Mouse (Mus musculus) MEL (cell line): ENCODE data around the gene Pcnx2. TPM values are rescaled to one million over a fixed set of nuclear protein-coding genes. Genes with fewer than 3 reads are reported as not detected.

Source experiments
- DNase-seq: peaks from one replicate; pipeline ENCODE4 v3.0.0; 2011; ENCODE audit warnings: low read depth, low spot score
- H3K27ac ChIP-seq: 2 replicates; pipeline ENCODE4 v1.5.1; 2012; ENCODE audit warnings: low read depth, mild to moderate bottlenecking, control low read depth, low read length, moderate library complexity; ENCODE audit not compliant: control insufficient read depth
- H3K27me3 ChIP-seq, 2 experiments: fragments of 150-350 bp in 1 of 2; sonication (generic) in 1 of 2; 2 replicates each; pipeline ENCODE4 v1.6.1; 2012; ENCODE audit warnings: low read length in 2 of 2, mild to moderate bottlenecking in 2 of 2, improper control_type of control experiment in 1 of 2, moderate library complexity in 1 of 2; ENCODE audit not compliant: insufficient read depth in 2 of 2, control insufficient read depth in 1 of 2
- H3K36me3 ChIP-seq, 2 experiments: 2 replicates each; pipeline ENCODE4 v1.6.1; 2012 to 2014; ENCODE audit warnings: low read length in 2 of 2, improper control_type of control experiment in 1 of 2, inconsistent platforms in 1 of 2, mild to moderate bottlenecking in 1 of 2; ENCODE audit not compliant: insufficient read depth in 2 of 2, control insufficient read depth in 1 of 2
- H3K4me1 ChIP-seq, 2 experiments: fragments of 150-350 bp in 1 of 2; sonication (generic) in 1 of 2; 2 replicates each; pipeline ENCODE4 v1.6.1; 2012; ENCODE audit warnings: low read length in 2 of 2, improper control_type of control experiment in 1 of 2, mild to moderate bottlenecking in 1 of 2; ENCODE audit not compliant: insufficient read depth in 2 of 2, control insufficient read depth in 1 of 2
- H3K4me3 ChIP-seq, 2 experiments: fragments of 150-350 bp in 1 of 2; sonication (generic) in 1 of 2; 2 replicates each; pipeline ENCODE4 v1.5.1; 2012; ENCODE audit warnings: low read depth in 2 of 2, low read length in 2 of 2, mild to moderate bottlenecking in 2 of 2, moderate library complexity in 2 of 2, control low read depth in 1 of 2, improper control_type of control experiment in 1 of 2; ENCODE audit not compliant: control insufficient read depth in 1 of 2, insufficient read depth in 1 of 2
- H3K79me2 ChIP-seq: 2 replicates; pipeline ENCODE4 v1.6.1; 2012; ENCODE audit warnings: mild to moderate bottlenecking, low read length, moderate library complexity; ENCODE audit not compliant: control insufficient read depth, poor library complexity, insufficient read depth
- H3K9ac ChIP-seq: 2 replicates; pipeline ENCODE4 v1.6.1; 2012; ENCODE audit warnings: low read depth, mild to moderate bottlenecking, control low read depth, low read length, moderate library complexity; ENCODE audit not compliant: control insufficient read depth, poor library complexity, severe bottlenecking
- H3K9me3 ChIP-seq: fragments of 150-350 bp; sonication (generic); replicated peaks from 2 replicates; pipeline ENCODE4 v1.6.1; 2012; ENCODE audit warnings: mild to moderate bottlenecking, low read length, improper control_type of control experiment, moderate library complexity; ENCODE audit not compliant: insufficient read depth
- BHLHE40 ChIP-seq: IDR thresholded peaks from 2 replicates; pipeline ENCODE4 v1.6.1; 2012; ENCODE audit warnings: low read depth, mild to moderate bottlenecking, inconsistent platforms, low read length, improper control_type of control experiment, borderline replicate concordance
- CHD2 ChIP-seq: IDR thresholded peaks from 2 replicates; pipeline ENCODE4 v1.6.1; 2011; ENCODE audit warnings: low read length, improper control_type of control experiment
- ELF1 ChIP-seq: IDR thresholded peaks from 2 replicates; pipeline ENCODE4 v1.6.1; 2014; ENCODE audit warnings: low read depth, mild to moderate bottlenecking, inconsistent platforms, low read length, improper control_type of control experiment, moderate library complexity
- EP300 ChIP-seq, 2 experiments: IDR thresholded peaks; 2 replicates each; pipeline ENCODE4 v1.6.1; 2011; ENCODE audit warnings: improper control_type of control experiment in 2 of 2, low read length in 2 of 2, low read depth in 1 of 2, mild to moderate bottlenecking in 1 of 2
- GABPA ChIP-seq: IDR thresholded peaks from 2 replicates; pipeline ENCODE4 v1.6.1; 2012; ENCODE audit warnings: low read depth, mild to moderate bottlenecking, inconsistent platforms, low read length, improper control_type of control experiment, moderate library complexity
- HCFC1 ChIP-seq: IDR thresholded peaks from 2 replicates; pipeline ENCODE4 v1.6.1; 2012; ENCODE audit warnings: low read depth, mild to moderate bottlenecking, inconsistent platforms, low read length, improper control_type of control experiment, moderate library complexity
- JUND ChIP-seq: IDR thresholded peaks from 2 replicates; pipeline ENCODE4 v1.6.1; 2011; ENCODE audit warnings: low read depth, mild to moderate bottlenecking, improper control_type of control experiment, low read length
- KAT2A ChIP-seq: conservative IDR thresholded peaks from 2 replicates; pipeline ENCODE4 v1.6.1; 2012; ENCODE audit warnings: low read depth, low read length, improper control_type of control experiment, inconsistent platforms
- MAX ChIP-seq: IDR thresholded peaks from 2 replicates; pipeline ENCODE4 v1.6.1; 2011; ENCODE audit warnings: low read length, improper control_type of control experiment
- MAZ ChIP-seq: IDR thresholded peaks from 2 replicates; pipeline ENCODE4 v1.6.1; 2012; ENCODE audit warnings: low read depth, mild to moderate bottlenecking, inconsistent platforms, low read length, improper control_type of control experiment
- MYB ChIP-seq: IDR thresholded peaks from 2 replicates; pipeline ENCODE4 v1.6.1; 2011; ENCODE audit warnings: mild to moderate bottlenecking, low read depth, low read length, improper control_type of control experiment
- POLR2AphosphoS5 ChIP-seq: IDR thresholded peaks from 2 replicates; pipeline ENCODE4 v1.6.1; 2012; ENCODE audit warnings: low read depth, borderline replicate concordance, mild to moderate bottlenecking, inconsistent platforms, low read length, moderate library complexity, mixed read lengths
- RAD21 ChIP-seq: IDR thresholded peaks from 2 replicates; pipeline ENCODE4 v1.6.1; 2011; ENCODE audit warnings: mild to moderate bottlenecking, low read depth, low read length, improper control_type of control experiment
- SIN3A ChIP-seq: IDR thresholded peaks from 2 replicates; pipeline ENCODE4 v1.6.1; 2012; ENCODE audit warnings: low read length, improper control_type of control experiment, inconsistent platforms
- SMC3 ChIP-seq: IDR thresholded peaks from 2 replicates; pipeline ENCODE4 v1.6.1; 2011; ENCODE audit warnings: low read depth, low read length, improper control_type of control experiment
- TAL1 ChIP-seq: IDR thresholded peaks from 2 replicates; pipeline ENCODE4 v1.6.1; 2012; ENCODE audit warnings: mild to moderate bottlenecking, inconsistent platforms, low read length, moderate library complexity, mixed read lengths
- ZMIZ1 ChIP-seq: IDR thresholded peaks from 2 replicates; pipeline ENCODE4 v1.6.1; 2012; ENCODE audit warnings: low read depth, mild to moderate bottlenecking, inconsistent platforms, low read length, improper control_type of control experiment, moderate library complexity
- polyA plus RNA-seq, 2 experiments: library from polyadenylated mRNA; stranded (reverse) in 1 of 2; unstranded in 1 of 2; fragments of >175 nt in 1 of 2; fragments of >200 nt in 1 of 2; gene quantifications; 2 replicates each; pipeline versions ENCODE4 v1.2.1 to v1.2.4; 2012; ENCODE audit warnings: low replicate concordance in 2 of 2, low read depth in 1 of 2; ENCODE audit not compliant: insufficient read length in 2 of 2, insufficient read depth in 1 of 2, missing spikeins in 1 of 2
- total RNA-seq: library from RNA; depleted of rRNA; stranded (reverse); fragments of 300-350 nt; gene quantifications from 2 replicates; pipeline ENCODE4 v1.2.3, GENCODE M21; 2012; rRNA removed

Pcnx2 gene
- total and polyA plus RNA-seq, 3 experiments: 0.04 TPM; not detected in 2

DNA sequence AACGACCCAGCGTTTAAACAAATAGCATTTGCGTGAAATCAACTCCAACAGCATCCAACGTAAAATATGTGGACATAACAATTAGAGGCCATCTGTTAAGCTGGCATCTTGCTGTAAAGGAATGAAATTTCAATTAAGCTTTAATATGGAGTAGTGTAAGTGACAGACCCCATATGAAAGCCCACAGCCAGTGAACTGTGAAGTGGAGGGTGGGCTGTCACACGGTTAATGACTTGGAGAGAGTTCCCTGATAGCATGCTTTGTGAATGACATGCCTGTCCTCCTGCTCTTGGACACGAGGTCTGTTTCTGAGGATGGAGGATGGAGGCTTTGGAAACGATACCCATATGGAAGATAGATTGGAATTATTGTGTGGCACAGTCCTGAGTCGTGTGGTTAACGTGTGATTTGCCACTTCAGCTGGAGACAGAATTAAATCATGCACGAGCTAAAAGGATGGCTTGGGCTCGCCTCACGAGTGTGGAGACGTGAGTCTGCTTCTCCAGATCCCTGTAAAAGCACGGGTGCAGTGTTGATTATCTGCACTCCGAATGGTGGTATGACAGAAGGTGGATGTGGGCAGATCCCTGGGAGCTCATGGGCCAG is 195.1 kb downstream of the Pcnx2 start:
- H3K9me3 ChIP-seq: no peaks in the 10 kb centered on the region
- TF ChIP-seq RAD21 (no peak), BHLHE40 (no peak), MYB (no peak), ZMIZ1 (no peak), MAX (no peak), CHD2 (no peak), TAL1 (no peak), JUND (no peak), HCFC1 (no peak), SIN3A (no peak), KAT2A (no peak), EP300 (IDR thresholded peaks at IDR 0.05; ENCODE audit: low read depth in 1 of 2, low read length in 2 of 2) (no peak), ELF1 (no peak), GABPA (no peak), POLR2AphosphoS5 (no peak), MAZ (no peak), SMC3 (no peak)
- H3K9ac ChIP-seq: no peak overlapping the region
- no peak overlapping the region for H3K4me3 ChIP-seq
- no peak for DNase-seq
- H3K4me1 ChIP-seq: no peaks in the 10 kb centered on the region
- no peaks in the 10 kb centered on the region for H3K79me2 ChIP-seq
- no peak overlapping the region for H3K27ac ChIP-seq
- no peaks in the 10 kb centered on the region for H3K27me3 ChIP-seq
- no peaks in the 10 kb centered on the region for H3K36me3 ChIP-seq

Other genes with a start within 250 kb of the Pcnx2 start
- not detected in 2 replicates for gene Map10, start 228.5 kb downstream of the Pcnx2 start, total RNA-seq
- gene Map10, start 228.5 kb downstream of the Pcnx2 start, polyA plus RNA-seq: not detected
- 34.5 and 40.0 TPM in 2 replicates for gene Ntpcr, start 168.4 kb downstream of the Pcnx2 start, total RNA-seq
- 10 to 100 TPM in 1 of 2 experiments, not detected in 1; 45.3 TPM for gene Ntpcr, start 168.4 kb downstream of the Pcnx2 start, polyA plus RNA-seq
- gene Map3k21, start 12.1 kb upstream of the Pcnx2 start, total RNA-seq: not detected in 2 replicates
- not detected for gene Map3k21, start 12.1 kb upstream of the Pcnx2 start, polyA plus RNA-seq
- gene Kcnk1, start 96.9 kb upstream of the Pcnx2 start, total RNA-seq: not detected in 2 replicates
- gene Kcnk1, start 96.9 kb upstream of the Pcnx2 start, polyA plus RNA-seq: not detected